Mouse (Mus musculus) splenic B cell, adult 2 months (primary cell): ENCODE results near the gene Cmss1.

Source experiments
- DNase-seq: peaks from one replicate; pipeline ENCODE4 v3.0.0-alpha.2; 2011; ENCODE audit warnings: low read depth, low spot score
- H3K27me3 ChIP-seq: 2 replicates; pipeline ENCODE4 v1.6.1; 2012; ENCODE audit warnings: mild to moderate bottlenecking, low read length, moderate library complexity, mixed read lengths; ENCODE audit not compliant: control insufficient read depth, poor library complexity, insufficient read depth, severe bottlenecking
- H3K36me3 ChIP-seq: 2 replicates; pipeline ENCODE4 v1.6.1; 2012; ENCODE audit warnings: mild to moderate bottlenecking, low read length, moderate library complexity, mixed read lengths; ENCODE audit not compliant: control insufficient read depth, poor library complexity, insufficient read depth, severe bottlenecking

Cmss1 gene

GRCm38 (mm10) chr16:57573831-57574230, 32.8 kb downstream of the Cmss1 start:
- DNase-seq: no peak
- H3K36me3 ChIP-seq: peaks cover 40% of the 10 kb centered on the region
- H3K27me3 ChIP-seq: no peaks in the 10 kb centered on the region

DNA sequence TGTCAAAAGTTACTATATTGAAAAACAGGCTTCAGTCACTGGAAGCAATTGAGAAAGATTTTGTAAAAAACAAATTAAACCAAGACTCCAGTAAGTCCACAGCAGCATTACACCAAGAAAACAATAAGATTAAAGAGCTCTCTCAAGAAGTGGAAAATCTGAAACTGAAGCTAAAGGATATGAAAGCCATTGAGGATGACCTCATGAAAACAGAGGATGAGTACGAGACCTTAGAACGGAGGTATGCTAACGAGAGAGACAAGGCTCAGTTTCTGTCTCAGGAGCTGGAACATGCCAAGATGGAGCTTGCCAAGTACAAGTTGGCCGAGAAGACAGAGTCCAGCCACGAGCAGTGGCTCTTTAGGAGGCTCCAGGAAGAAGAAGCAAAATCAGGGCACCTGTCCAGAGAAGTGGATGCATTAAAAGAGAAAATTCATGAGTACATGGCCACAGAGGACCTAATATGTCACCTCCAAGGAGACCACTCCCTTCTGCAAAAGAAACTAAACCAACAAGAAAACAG, 35.8 kb downstream of the Cmss1 start:
- Histone ChIP-seq H3K36me3 (peaks cover 33% of the 10 kb centered on the region), H3K27me3 (no peaks in the 10 kb centered on the region)
- DNase-seq: no peak

- no peaks in the 10 kb centered on the region for H3K27me3 ChIP-seq
- peak; percentile 48 for DNase-seq
- peaks cover 25% of the 10 kb centered on the region for H3K36me3 ChIP-seq
Observed at GRCm38 (mm10) chr16:57568648-57569404, 37.8 kb downstream of the Cmss1 start.

DNA sequence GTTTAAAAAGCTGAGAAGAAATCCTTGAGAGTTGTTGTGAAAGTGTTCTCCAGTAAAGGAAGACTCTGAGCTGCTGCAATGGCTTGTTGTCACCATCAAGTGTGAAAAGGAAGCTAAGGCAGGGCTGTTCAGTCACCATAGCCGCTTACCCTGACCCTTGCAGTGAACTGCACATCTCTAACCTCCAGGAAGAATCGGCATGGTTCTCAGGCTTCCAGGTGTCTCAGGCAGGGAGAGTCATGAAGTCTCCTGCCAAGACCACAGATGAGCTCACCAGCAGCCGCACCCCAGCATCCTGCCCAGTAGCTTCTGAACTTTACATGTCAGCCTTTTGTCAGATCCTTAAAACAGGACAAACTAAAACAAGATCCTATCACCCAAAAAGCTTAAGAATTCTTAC, 40.4 kb downstream of the Cmss1 start:
- peaks cover 13% of the 10 kb centered on the region for H3K36me3 ChIP-seq
- no peaks in the 10 kb centered on the region for H3K27me3 ChIP-seq
- no peak for DNase-seq

DNA sequence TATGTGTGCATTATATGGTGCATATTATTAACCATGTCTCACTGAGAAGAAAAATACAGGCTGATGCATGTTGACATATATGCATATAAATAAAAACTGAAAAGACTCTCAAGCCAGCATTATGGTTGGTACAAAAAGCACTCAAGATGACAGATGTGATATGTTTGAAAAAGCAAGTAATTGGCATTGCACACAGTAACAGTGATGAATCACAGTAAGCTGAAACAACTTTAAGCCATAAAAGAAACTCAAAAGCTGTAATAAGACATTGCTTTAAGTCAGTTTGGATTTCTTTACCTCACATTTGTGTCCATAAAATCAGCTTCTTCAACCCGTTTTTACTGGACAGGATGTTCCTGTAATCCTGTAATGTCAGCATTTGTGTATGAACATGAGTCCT, 41.9 kb downstream of the Cmss1 start:
- H3K36me3 ChIP-seq: peaks cover 3% of the 10 kb centered on the region; the same call in 1 of the 2 replicates
- DNase-seq: no peak
- H3K27me3 ChIP-seq: no peaks in the 10 kb centered on the region

DNA sequence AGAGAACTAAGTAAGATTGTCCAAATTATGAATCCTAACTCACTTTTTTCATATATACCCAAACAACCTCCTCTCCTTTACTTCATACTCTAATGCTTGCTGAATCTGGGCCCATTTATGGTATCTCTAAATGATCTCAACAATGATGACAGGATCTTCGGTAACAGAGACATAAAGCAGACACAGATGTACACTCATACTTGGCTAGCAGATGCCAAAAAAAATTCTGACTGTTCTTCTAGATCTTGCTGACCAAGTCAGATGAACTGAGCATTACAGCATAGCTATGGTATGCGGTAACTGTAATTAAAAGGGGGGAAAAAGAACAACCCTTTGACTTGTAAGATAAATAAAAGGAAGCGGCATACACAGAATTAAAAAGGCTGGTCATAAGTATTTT, 43.2 kb downstream of the Cmss1 start:
- Histone ChIP-seq H3K36me3 (peaks cover 3% of the 10 kb centered on the region; the same call in 1 of the 2 replicates), H3K27me3 (no peaks in the 10 kb centered on the region)
- DNase-seq: no peak

GRCm38 (mm10) chr16:57560185-57560584, 46.5 kb downstream of the Cmss1 start:
- Histone ChIP-seq H3K36me3 (peaks cover 3% of the 10 kb centered on the region; the same call in 1 of the 2 replicates), H3K27me3 (no peaks in the 10 kb centered on the region)
- DNase-seq: no peak

DNA sequence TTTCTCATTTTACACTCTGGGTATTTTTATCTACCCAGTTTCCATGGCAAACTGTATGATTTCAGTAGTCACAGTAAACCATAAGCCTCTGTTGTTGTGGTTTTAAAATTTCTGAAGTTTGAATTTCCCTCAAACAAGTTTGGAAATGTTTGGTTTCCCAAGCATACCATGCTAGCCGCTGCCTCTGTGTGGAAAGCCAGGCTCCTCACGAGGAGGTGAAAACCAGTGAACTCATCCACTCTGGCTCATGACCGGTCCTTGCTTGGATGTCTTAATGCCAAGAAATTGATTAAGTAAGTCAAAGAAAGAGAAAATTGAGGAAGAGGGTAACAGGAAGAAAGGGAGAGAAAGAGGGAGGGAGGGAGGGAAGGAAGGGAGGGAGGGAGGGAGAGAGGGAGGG, 48.4 kb downstream of the Cmss1 start:
- DNase-seq: no peak
- H3K36me3 ChIP-seq: peaks cover 5% of the 10 kb centered on the region
- no peaks in the 10 kb centered on the region for H3K27me3 ChIP-seq

GRCm38 (mm10) chr16:57556244-57556643, 50.4 kb downstream of the Cmss1 start:
- H3K36me3 ChIP-seq: peaks cover 13% of the 10 kb centered on the region
- DNase-seq: no peak
- H3K27me3 ChIP-seq: no peaks in the 10 kb centered on the region

DNA sequence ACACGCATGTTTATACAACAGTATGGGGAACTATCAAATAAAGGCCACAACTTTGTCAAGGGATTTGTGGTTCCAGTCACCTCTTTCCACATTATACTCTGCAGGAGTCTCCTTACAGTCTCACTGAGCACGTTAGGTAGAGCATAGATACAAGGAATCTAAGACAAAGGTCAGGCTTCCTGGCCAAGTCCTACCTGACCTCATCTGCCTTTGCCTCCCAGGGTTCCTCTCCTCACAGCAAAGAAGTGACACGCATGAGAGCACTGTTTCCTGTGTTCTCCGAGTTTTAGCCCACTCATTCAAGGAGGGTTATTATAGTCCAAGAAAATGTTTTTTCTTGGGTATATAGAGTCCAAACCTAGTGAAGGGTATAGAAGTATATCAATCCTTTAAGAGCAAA, 51.0 kb downstream of the Cmss1 start:
- no peak for DNase-seq
- H3K27me3 ChIP-seq: no peaks in the 10 kb centered on the region
- H3K36me3 ChIP-seq: peaks cover 13% of the 10 kb centered on the region

GRCm38 (mm10) chr16:57554886-57555400, 51.7 kb downstream of the Cmss1 start:
- DNase-seq: no peak
- Histone ChIP-seq H3K36me3 (peaks cover 13% of the 10 kb centered on the region), H3K27me3 (no peaks in the 10 kb centered on the region)

- no peaks in the 10 kb centered on the region for H3K27me3 ChIP-seq
- no peak for DNase-seq
- H3K36me3 ChIP-seq: peaks cover 12% of the 10 kb centered on the region
Observed at GRCm38 (mm10) chr16:57553235-57553634, 53.4 kb downstream of the Cmss1 start.

- no peaks in the 10 kb centered on the region for H3K27me3 ChIP-seq
- no peak for DNase-seq
- H3K36me3 ChIP-seq: peaks cover 11% of the 10 kb centered on the region
Observed at GRCm38 (mm10) chr16:57552709-57553108, 54.0 kb downstream of the Cmss1 start.

DNA sequence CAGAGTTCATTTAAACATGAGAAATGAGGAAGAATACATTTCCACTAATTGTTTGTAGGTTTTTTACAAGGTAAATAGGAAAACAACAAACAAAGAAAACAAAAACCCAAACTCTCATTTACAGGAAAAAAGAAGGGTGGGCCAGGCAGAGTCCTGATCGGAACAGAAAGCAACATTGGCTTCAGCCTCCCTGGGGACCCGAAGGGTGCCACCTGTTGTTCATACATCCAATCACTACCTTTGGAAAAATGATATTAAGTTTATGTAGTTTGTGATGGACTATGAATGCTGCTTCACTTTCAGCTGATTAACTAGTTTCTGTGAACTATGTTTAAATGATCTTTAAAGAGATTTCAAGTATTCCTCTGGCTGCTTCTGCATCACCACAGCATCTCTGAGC, 55.0 kb downstream of the Cmss1 start:
- peak; percentile 32 for DNase-seq
- Histone ChIP-seq H3K27me3 (no peaks in the 10 kb centered on the region), H3K36me3 (peaks cover 11% of the 10 kb centered on the region)

DNA sequence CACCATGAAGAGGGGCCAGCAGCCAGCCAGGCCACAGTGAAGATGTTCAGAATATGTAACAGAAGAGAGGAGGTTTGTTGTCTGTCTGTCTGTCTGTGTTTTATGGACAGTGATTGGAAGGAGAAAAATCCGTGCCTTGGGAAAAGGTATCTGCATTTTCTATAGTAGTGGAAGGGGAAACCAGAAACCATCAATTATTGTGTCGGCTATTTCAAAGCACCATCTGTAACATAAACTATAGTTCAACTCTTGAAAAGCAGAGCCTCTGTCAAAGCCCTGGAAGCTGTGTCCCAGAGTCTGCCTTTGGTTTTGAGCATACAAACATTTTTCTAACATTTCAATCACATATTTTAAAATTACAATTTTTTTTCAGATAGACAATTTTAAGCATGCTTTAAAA, 55.8 kb downstream of the Cmss1 start:
- Histone ChIP-seq H3K36me3 (peaks cover 11% of the 10 kb centered on the region), H3K27me3 (no peaks in the 10 kb centered on the region)
- no peak for DNase-seq
